Mouse (Mus musculus) brain, embryonic 14.5 days (tissue): ENCODE data around the gene Hsd17b12.

Experiments used
- CTCF ChIP-seq: fragments of 200-500 bp; IDR thresholded peaks from 2 replicates; pipeline ENCODE4 v1.5.1; 2012; ENCODE audit warnings: inconsistent platforms, mild to moderate bottlenecking, moderate library complexity, borderline replicate concordance; ENCODE audit not compliant: insufficient read depth, insufficient read length; ENCODE audit errors: extremely low read depth
- POLR2A ChIP-seq: fragments of 200-500 bp; IDR thresholded peaks from 2 replicates; pipeline ENCODE4 v1.6.1; 2012; ENCODE audit warnings: mild to moderate bottlenecking, inconsistent platforms, borderline replicate concordance; ENCODE audit not compliant: poor library complexity, insufficient read depth, insufficient read length, severe bottlenecking; ENCODE audit errors: extremely low read depth

DNA sequence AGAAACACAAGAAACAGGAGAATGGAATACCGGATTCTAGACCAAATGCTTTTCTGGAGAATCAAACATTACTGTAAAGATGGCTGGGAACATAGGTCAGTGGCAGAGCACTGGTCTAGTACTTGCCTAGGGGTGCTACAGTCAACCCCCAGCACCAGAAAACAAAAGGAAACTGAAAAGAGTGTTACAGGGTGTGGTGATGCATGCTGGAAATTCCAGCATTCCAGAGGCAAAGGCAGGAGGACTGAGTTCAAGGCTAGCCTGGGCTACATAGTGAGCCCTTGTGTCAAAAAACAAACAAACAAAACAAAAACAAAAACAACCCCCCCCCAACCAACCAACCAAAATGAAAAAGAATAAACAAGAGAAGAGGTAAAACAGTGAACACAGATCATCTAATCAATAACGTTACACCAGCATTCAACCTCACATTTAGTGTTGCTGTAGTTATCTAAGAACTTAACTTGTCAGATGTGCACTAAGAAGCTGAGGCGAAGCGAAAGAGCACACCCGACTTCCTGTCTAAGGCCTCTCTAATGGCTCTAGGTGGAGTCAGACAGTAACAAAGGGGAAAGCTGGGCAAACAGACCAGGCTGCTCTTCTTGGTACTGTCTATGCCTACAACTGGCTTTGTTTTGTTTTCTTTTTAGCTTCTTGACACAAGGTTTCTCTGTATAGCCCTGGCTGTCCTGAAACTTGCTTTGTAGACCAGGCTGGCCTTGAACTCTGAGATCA is 117.2 kb downstream of the Hsd17b12 start:
- TF ChIP-seq CTCF (no peak), POLR2A (no peak)
